Mouse (Mus musculus) cerebellum, postnatal 25 days (tissue): ENCODE measurements around the gene Slc5a4a.

Source experiments
- DNase-seq, 2 experiments: peaks; one replicate each; pipeline ENCODE4 v3.0.0; 2021; ENCODE audit warnings: mixed read lengths in 2 of 2

Gene Slc5a4a

DNA sequence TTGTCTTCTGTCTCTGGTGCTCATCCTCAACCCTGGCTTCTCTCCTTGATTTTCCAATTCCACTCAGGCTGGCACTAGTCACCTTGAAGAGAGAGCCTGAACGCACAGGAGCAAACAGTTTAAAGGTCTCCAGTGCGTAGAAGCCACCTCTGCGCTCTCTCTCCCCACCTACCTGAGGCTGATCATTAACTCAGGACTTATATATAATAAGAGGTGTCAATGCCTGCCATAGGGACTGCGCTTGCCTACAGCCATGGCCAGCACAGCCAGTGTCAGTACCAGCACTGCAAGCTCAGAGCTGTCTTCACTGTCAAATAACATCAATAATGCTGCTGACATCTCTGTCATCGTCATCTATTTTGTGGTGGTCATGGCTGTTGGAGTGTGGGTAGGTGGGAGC is at the start of gene Slc5a4a:
Gene Slc5a4a, plus strand, starts transcription at position 174 of the 400 bp plus-strand sequence.
- DNase-seq: no peak

DNA sequence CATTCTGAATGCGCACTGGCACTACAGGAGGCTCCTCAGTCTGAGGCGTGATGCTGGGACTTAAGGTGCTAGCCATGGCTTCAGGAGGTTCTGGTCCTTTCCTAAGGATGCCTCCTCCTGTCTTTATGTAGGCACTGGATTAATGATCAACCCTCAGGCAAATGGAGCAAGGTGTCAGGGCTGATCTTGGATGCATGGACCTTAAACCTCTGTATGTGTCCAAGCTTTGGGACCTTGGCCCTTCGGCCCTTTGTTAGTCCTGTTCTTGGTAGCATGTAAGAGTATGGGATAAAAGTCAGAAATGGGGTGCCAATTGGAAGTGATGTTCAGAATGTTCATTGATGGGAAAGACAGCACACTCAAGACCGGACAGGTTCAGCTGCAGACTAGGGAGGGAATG is 36.4 kb upstream of the Slc5a4a start, which contains the start of gene Slc5a4b:
Gene Slc5a4b, minus strand, starts transcription at position 101 of the 400 bp plus-strand sequence.
- no peak for DNase-seq

DNA sequence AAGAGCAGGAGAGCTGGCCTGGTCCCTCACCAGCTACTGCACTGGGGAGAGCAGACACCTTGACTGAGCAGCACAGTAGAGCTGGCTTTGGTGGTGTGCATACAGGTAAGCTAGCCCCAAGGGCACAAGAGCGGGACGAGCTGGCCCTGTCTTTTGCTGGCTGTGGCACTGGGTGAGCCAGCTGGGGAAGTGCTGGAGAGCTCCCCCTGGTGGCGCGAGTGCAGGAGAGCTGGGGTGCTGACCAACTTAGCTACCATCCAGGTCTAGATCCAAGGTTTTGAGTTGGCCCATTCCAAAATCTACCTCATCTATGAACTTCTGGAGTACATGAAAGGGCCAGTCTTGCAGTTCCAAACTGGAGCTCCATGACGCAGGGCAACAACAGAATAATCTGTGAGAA is 29.3 kb upstream of the Slc5a4a start:
- DNase-seq: peak; percentile 47 to 64

DNA sequence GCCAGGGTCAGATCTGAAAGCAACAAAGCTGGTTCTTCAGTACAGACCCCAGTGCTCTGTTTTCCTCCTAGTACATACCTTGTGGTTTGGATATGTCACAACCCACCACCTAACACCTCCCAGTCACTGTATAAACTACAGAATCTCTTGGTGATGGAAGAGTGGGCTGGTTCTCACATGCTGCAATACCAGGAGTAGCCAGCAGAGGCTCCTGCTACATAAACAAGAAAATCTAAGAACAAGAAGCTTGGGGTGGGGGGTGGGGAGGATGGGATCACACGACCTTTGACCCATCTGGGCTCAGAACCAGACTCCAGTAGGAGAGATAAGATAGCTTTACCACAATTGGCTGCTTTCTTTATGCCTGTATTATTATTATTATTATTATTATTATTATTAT is 28.5 kb upstream of the Slc5a4a start:
- DNase-seq: peak in 1 of 2 experiments; percentile 5

DNA sequence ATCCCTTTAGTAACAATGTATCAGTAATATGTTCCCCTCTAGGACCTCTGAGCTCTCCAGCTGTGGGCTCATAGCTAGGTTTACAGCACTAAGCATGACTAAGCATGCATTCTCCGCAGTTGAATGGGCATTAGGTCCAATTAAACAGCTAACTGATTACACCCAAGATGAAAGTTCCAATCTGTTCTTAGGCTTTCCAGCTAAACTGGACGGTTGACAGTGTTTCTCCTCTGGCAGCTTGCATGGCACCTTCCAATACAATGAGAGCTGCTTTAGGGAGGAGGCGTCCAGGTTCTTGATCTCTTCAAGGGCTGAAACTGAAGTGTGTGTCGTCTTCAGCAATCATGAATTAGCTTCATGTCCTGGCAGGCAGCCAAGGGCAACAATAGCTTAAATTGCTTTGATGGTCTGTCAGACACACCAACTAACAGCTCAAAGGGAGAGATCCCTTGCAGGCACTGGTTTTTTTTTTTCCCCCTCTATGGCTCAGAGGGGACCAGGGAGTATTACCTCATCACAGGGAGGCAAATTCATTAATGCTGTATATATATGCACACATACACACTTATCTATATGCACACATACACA is 27.0 kb upstream of the Slc5a4a start:
- no peak for DNase-seq

DNA sequence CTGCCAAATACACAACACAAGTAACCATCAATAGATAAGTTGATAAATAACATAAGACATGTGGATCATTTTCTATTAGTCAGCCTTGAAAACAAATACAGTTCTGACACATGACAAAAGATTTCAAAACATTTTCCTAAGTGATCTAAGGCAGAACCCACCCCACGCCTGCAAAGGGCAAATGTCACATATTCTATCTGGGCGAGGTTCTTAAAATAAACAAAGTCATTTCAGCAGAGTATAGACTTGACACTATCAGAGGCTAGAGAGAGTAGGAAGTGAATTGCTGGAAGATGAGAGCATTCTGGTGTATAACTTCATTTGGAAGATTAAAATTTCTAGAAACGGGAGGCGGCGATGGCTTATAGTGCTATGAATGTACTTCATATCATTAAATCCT is 25.8 kb upstream of the Slc5a4a start:
- no peak for DNase-seq

DNA sequence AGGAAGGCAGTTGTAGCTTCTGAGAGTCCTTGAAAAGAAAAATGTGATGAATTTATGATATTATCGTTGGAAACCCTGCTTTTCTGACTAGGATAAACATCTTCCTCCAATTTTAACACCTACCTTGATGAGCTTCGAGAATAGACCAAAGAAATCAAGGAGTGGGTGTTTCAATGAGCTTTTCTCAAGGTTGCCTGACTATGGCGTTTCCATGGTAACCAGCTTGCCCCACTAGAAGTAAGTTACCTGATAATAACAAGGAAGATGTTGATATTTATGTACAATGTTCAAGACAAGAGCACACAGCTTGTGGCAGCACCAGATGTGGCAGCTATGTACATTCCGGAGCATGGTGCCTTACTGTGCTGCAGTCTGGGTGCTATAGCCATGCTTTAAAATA is 14.7 kb upstream of the Slc5a4a start:
- DNase-seq: no peak

DNA sequence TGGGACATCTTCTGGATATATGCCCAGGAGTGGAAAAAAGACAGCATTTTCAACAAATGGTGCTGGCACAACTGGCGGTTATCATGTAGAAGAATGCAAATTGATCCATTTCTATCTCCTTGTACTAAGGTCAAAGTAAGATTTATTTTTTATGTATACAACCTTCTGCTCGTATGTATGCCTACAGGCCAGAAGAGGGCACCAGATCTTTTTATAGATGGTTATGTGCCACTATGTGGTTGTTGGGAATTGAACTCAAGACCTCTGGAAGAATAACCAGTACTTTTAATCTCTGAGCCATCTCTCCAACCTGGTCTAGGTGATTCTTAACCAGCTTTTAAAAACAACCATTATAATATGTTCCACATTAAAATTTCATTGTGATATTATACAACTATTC is 10.9 kb upstream of the Slc5a4a start:
- no peak for DNase-seq

DNA sequence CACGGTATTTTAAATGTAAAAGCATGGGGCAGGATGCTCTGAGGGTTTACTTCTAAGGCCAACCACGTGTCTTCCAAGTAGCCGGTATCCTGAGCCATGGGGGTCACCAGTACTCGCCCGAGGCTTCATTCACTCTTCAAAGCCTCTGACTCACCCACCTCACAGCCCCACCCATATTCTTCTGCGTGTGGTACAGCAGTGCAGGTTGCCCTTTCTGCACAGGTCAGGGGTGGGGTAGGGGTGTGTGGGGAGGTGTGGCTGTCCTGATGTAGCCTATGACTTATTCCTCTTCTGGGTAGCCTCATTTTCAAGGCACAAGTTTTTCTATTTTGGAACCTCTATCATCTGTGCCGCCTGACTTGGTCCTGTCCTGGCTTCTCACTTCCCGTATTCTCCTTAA is 405 bp upstream of the Slc5a4a start:
- DNase-seq: no peak

DNA sequence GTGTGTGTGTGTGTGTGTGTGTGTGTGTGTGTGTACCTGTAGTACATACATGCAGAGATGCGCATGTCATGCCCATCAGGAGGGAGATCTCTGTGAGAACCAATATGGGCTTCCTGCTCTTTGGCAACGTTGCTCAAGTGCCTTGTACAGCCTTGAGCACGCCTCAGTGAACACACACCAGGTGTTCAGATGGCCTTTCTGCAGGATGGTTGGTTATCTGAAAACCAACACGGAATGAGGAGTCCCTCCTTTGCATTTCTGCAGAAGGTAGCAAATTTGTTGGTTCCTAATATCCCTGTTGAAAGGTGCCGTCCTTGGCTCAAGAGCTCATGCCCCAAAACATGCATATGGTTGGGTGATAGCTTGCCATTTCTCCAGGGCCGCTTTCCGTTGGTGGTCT is 8.7 kb downstream of the Slc5a4a start:
- peak; percentile 11 to 33 for DNase-seq

DNA sequence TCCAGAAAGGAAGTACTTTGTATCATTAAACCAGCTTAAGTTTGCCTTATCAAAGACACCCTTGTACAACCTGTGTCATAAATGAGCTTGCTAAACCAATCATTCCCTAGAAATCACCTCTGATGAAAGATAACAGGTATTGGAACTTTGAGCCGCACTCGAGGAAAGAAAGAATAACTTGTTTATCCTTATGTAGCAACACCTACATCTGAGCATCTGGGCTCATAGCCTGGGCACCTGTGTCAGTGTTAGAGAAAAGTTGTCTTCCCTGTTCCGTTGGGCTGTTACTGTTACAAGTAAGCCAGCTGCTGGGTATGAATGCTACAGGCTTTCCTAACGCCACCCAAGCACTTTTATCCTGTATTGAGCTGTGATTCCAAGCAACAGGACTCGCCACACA is 10.3 kb downstream of the Slc5a4a start:
- DNase-seq: no peak

DNA sequence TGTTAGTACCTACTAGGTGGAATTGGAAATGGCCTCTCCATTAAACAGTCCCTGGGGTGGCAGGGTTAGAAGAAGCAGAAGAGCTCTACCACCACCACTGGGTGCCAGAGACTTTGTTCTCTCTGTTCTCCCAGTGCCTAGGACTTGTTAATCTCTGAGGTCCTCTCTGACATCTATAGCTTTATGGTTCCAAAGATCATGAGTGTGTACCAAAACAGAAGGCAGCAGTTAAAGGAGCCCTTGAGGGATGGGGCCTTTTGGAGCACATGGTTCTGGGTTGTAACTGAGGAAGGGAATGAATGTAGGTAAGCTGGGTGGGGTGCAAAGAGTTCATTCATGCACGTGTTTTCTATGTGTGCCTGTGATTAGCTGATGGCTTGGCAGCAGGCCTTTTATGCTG is 10.8 kb downstream of the Slc5a4a start:
- no peak for DNase-seq

DNA sequence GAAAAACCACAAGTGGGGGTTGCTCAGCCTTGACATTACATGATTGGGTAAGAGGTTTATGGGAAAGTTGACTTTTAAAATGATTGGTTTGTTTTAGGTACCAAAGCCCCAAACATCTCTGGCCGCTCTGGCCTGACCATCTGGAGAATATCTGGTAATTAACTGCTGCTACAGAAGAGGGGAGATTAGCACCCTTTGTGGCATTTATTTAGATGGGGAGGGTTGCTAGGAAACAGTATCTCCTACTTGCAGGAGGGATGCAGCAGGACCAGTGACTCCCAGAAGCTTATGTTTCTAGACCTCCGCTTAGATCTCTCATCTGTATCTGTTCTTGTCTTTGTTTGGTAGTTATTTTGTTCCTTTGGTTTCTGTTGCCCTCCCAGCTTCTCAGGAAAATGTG is 27.6 kb downstream of the Slc5a4a start:
- DNase-seq: no peak

DNA sequence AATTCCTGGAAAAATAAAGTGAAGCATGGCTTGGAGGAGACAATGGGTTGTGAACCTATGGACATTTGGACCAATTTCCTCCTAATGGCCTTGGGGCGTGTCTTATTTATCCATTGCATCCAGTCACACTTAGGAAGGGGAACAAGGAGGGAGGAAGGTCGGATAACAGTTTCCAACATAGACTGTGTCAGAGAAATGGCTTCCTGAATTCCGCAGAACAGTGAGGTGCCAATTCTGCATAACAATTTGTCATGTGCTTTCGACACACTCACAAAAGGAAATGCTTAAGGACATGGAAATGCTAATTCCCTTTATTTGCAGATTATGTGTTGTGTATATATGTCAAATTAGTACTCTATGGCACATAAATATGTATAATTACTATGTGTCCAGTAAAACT is 38.0 kb downstream of the Slc5a4a start:
- no peak for DNase-seq

DNA sequence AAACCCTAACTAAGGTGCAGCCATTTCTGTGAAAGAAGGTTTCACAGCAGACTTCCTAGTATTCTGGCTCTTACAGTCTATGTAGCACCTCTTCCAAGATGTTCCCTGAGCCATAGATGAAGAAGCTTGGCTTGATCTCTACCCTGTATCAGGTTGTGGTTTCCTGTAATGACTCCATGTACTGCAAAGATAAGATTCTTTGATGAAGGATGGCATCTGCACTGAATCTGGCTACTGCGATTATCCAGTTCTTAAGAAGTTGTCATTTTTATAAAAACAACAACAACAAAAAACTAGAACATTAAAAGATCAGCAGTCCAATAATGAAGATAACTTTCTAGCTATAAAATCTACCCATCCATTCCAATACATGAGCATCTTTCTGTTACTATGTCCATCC is 40.8 kb downstream of the Slc5a4a start:
- DNase-seq: no peak

DNA sequence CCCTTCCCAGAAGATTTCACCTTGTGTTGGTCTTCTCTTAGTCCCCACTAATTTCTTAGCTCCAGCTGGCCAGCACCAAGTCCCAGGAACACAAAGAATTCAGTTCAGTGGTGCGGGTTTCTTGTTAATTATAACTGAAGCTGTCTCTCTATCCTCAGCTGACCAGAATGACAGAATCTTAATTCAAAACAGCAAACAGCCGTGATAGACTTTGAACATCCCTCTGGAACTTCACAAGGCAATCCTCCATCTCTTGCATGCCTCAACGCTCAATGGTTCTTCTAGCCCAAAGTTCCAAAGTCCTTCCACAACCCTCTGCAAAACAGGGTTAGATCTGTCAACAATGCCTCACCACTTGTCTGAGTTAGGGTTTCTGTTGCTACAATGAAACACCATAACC is 54.2 kb downstream of the Slc5a4a start:
- DNase-seq: no peak

DNA sequence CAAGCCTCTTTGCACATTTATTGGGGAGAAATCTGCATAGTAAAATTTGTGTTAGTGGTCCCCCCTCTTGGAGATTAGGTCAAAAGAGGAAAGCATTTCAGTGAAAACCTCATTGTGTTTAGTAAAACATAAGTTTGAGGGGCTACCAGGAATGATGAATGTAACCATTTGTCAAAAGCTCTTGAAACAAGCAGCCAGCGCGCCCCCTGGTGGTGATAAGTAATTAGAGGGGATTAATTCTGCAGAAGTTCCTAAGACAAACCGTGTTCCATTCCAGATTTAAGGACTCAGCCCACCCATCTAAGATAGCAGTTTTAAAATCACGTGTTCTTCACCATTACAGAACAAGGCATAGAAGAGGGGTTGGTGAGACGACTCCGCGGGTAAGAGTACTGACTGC is 54.7 kb downstream of the Slc5a4a start:
- DNase-seq: peak; percentile 69 to 87

DNA sequence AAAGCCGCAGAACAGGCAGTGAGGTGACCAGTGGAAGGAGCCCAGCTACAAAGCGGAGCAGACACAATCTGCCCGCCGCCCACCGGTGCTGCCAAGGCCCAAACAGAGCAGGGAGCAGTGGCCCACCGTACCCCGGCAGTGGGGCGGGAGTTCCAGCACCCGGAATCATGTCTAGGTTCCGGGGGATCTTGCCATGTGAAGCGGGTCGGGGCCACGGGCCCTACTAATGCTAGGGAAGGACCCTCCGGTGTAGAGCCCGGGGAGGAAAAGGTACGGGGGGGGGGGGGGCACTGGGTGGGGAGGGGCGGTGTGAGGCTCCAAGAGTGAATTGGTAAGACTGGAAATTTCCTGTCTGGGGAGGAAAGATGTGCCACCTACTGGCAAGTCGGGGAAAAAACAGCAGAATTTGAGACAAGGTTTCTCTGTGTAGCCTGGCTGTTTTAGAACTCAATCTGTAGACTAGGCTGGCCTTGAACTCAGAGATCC is 56.6 kb downstream of the Slc5a4a start:
- peak; percentile 55 to 66 for DNase-seq

DNA sequence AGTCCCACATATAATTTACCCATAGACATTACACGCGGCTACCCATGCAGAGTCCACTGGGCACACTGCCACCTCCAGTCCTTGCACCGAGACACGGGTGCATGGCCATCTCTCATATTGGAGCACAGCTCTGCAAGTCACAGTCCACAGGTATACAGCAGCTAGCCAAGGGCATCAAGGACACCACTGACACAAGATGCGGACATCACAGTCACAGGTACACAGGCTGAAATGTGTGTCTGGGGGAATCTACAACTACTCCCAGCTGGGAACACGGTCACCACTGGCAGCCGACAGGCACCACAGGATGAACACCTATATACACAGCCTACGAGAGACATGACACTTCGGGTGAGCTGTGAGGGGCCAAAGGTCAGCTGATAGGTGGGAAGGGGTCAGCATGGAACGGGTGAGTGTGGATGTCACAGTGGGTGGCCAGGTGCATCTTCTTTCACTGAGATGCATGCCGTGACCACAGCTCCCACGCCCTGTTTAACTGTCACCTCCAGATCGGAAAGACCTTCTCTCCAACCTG is 60.1 kb downstream of the Slc5a4a start:
- DNase-seq: no peak

DNA sequence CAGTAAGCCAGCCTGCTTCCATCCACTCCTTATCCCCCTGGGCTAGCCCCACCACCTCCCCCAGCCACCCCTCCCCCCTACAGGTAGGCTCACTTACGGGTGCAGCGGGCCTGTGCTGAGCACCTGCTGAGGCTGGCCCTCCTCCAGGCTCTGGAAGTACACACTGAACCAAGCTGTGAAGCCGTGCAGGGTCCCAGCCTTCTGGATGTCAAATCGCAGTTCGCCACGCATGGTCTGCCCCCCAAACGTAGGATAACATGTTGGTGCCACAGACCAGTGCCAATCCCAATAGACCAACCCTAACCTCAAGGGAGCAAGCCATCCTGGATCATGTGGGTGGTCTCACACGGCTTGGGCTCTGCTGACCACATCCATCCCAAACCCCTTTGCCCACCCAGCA is 62.0 kb downstream of the Slc5a4a start:
- no peak for DNase-seq

DNA sequence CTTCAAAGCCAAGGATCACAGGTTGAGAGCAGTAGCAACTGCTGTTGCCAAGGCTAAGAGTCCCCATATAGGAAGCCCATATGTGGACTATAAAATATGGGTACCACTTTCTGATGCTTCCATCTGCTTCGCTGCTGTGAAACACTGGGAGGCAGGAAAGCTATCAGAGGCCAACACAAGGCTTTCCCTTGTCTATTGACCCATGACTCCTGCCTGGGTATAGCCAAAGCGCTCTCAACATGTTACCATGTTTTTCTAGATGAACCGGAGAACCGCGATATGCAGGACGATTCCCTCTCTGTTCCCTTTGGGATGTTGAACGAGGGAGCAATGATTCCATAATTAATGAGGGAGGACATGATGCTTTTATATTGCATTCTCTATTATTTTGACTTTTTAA is 63.6 kb downstream of the Slc5a4a start:
- no peak for DNase-seq

DNA sequence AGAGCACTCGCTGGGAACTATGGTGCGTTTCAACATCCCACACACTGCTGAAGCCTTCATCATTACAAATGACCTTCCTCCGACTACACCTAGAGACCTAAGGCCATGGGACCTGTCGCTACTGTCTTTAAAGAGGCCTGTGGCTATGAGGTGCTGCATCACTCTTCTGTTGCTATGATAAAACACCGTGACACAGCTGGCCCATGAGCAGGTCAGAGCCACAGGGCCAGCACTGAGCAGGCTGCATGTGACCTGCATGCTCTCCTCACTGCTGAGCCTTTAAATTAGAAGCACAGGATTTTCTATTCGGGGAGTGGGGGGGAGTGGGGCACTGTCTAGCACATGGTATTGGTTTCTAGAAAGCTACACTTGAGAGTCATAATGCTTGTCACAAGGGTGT is 64.9 kb downstream of the Slc5a4a start:
- DNase-seq: no peak

DNA sequence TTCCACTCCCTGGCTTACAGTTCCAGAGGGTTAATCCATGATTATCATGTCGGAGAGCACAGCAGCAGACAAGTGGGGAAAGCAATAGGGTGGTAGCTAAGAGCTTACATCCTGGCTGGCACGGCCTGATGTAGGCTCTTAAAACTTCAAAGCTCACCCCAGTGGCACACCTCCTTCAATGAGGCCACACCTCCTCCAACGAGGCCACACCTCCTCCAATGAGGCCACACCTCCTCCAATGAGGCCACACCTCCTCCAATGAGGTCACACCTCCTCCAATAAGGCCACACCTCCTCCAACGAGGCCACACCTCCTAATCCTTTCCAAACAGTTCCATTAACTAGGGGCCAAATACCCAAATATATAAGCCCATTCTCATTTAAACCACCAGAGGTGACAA is 66.9 kb downstream of the Slc5a4a start:
- DNase-seq: no peak

DNA sequence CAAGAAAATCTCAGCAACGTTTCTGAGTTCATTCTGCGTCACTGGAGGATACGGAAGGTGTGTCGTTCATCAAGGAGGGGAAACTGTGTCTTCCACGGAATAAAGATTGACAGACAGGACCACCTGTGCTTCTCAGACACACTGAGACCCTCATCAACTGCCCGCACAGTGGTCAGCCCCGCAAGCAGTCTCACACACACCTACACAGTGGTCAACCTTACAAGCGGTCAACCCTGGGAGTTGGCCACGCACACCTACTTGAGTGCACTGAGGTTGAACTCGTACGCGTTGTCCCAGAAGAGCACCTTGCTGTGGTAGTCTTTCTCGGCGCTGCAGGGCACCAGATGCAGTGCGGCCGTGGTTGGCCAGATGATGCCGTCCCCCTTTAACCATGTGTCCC is 69.8 kb downstream of the Slc5a4a start:
- DNase-seq: no peak

DNA sequence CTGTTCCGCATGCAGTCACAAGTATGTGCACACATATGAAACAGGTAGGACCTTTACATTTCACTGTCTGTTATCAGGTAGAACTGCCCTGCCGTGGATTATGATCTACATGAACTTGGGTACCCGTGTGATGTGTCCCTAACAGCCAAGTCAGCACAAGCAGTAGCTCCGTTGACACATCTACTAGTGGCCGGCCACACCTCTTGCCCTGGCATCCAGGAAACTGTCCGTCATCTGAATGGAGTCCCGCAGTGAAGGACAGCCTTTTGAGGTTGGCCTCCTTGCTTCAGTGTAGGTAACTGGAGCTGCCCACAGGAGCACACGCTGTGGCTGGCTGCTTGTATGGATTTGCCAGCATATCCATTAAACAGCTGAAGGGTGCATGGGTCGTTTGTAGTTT is 71.0 kb downstream of the Slc5a4a start:
- DNase-seq: no peak
